Mouse (Mus musculus): ENCODE data around the gene Kcne1. TPM values are rescaled to one million over a fixed set of nuclear protein-coding genes. Genes with fewer than 3 reads are reported as not detected.

The Kcne1 gene
- polyA plus RNA-seq, 1 experiment from 2014 or later, result 0.60 TPM

DNA sequence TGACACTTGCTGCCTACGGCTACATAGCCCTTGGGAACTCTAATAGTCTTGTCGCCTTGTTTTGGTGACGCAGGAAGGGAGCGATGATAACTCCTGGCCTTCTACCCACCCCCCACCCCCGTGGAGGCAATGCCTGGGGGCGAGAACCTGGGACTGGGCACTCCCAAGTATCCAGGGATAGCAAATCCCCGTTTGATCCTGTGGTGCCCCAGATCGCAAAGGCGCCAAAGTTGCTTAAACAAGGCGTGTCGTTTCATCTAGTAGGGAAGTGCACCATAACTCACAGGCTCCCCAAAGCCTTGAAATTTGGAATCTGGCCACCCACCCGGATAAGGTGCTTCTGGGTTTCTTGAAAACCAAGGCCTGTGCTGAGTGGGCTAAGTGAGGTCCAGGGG lies 57.9 kb downstream of the Kcne1 start:
- Histone ChIP-seq H3K4me3 (replicated peaks) (peak overlapping the region; percentile 69), H3K27ac (peak overlapping the region; percentile 55), H3K4me2 (peak overlapping the region; percentile 81), H3K36me3 (peaks cover 9% of the 10 kb centered on the region; the same call in 1 of the 2 replicates), H3K9me3 (no peaks in the 10 kb centered on the region), H3K27me3 (replicated peaks) (no peaks in the 10 kb centered on the region), H3K4me1 (peaks cover 16% of the 10 kb centered on the region), H3K9ac (peak overlapping the region; percentile 59)
- ATAC-seq (ENCODE audit: insufficient read depth, low FRiP score, low read depth), result peak; percentile 40; the same call in 1 of the 2 replicates
- under 1% methylated on average over 12 of the region's 12 CpGs for WGBS

- peak; percentile 91 for ATAC-seq (ENCODE audit: insufficient read depth, low FRiP score, low read depth)
- H3K4me2 ChIP-seq, result peak within 1 kb of the TSS; percentile 81
- peaks cover 16% of the 10 kb centered on the region for H3K4me1 ChIP-seq
- no peaks in the 10 kb centered on the region for H3K9me3 ChIP-seq
- H3K27me3 ChIP-seq (replicated peaks), result no peaks in the 10 kb centered on the region
- H3K27ac ChIP-seq, result peak within 1 kb of the TSS; percentile 57
- 8% methylated on average over 32 of the region's 32 CpGs for WGBS
- H3K4me3 ChIP-seq (replicated peaks), result peak within 1 kb of the TSS; percentile 69
- peak within 1 kb of the TSS; percentile 59 for H3K9ac ChIP-seq
- H3K36me3 ChIP-seq, result peaks cover 4% of the 10 kb centered on the region; the same call in 1 of the 2 replicates
Measured at GRCm38 (mm10) chr16:92300649-92301411, 58.4 kb downstream of the Kcne1 start, which contains the start of gene Smim11. TSS of gene Smim11 (plus strand) at chr16:92301286.

Other genes starting within 250 kb of the Kcne1 start
- gene Kcne2, start 67.1 kb downstream of the Kcne1 start, polyA plus RNA-seq (2015; fragmentation: Nextera tagmentation; extraction: Ambion mirVana), result 2.5 and 3.0 TPM in 2 replicates
- 136 and 143 TPM in 2 replicates for gene Smim11, start 58.2 kb downstream of the Kcne1 start, polyA plus RNA-seq (2015; fragmentation: Nextera tagmentation; extraction: Ambion mirVana)
- gene Fam243, start 38.0 kb downstream of the Kcne1 start, polyA plus RNA-seq (2015; fragmentation: Nextera tagmentation; extraction: Ambion mirVana), result not detected in 2 replicates
- 24.5 TPM in 2 replicates for gene Rcan1, start 111.4 kb upstream of the Kcne1 start, polyA plus RNA-seq (2015; fragmentation: Nextera tagmentation; extraction: Ambion mirVana)
- gene Clic6, start 126.3 kb upstream of the Kcne1 start, polyA plus RNA-seq (2015; fragmentation: Nextera tagmentation; extraction: Ambion mirVana), result 38.5 and 43.9 TPM in 2 replicates